Mouse (Mus musculus): ENCODE results near the gene Adamts16. TPM values are rescaled to one million over a fixed set of nuclear protein-coding genes. Genes with fewer than 3 reads are reported as not detected.

Adamts16 gene
- polyA plus RNA-seq (2017; shearing (Covaris generic)): not detected

GRCm38 (mm10) chr13:70841421-70841904 lies at the start of gene Adamts16:
Gene Adamts16, minus strand, starts transcription at chr13:70841811.

Other genes starting within 250 kb of the Adamts16 start
- 10.2 TPM for gene Ice1, start 204.2 kb downstream of the Adamts16 start, polyA plus RNA-seq (2017; shearing (Covaris generic))